Mouse (Mus musculus) cerebellum, adult 18-20 months (tissue): Measurements from ENCODE around the gene Agps.
A peak's percentile ranks its signal among the peaks of the same experiment; 100 is the strongest.

Experiments
- DNase-seq, 2 experiments: peaks; one replicate each; pipeline ENCODE4 v3.0.0; 2021

Gene Agps

DNA sequence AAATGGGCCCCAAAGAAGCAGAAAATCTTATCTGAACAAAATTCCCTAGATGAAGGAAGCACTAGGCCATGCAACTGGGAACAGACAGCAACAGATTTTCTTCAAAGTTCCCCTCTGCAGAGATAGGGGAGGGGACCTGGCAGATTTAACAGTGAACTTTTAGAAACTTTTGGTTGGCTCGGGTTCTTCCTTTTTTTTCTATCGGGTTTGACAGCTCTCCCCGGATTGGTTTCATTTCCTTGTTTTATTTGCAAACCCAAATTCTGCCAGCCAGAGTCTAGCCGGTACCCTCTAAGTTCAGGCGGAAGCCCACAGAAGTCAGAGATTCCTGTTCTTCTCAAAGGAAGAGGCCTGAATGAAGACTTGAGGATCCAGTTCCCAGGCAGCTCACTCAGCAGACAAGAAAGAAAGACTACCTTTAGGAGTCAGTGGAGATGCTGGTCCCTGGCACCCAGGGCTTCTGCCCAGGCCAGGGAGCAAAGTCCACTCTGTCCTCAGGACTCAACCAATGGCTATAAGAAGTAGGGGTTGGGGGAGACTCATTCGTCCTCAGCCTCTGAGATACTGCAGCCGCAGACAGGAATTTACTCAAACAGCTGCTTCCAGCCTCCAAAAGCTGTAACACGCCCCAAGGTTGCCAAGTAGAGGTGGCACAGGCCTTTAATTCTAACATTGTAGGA is 2.9 kb upstream of the Agps start:
- no peak for DNase-seq

DNA sequence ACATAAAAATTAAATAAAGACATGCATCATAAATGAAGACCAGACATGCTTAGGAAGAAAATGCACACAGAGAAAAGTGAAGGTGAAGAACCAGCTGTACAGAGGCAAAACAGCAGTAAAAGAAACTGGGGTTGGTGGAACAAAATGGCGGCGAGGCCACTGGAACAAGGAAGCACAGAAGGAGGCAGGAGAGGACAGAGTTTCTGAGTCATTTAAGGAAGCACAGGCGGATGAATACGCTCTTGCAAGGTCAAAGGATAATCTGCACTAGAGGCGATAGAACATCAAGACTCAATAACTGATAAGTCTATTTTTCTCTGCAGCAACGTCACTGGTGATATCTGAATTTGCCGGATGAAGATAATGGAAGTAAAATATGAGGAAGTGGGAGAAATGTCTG is 1.7 kb upstream of the Agps start:
- DNase-seq, result no peak

GRCm38 (mm10) chr2:75832781-75833180 is 804 bp downstream of the Agps start:
- no peak for DNase-seq

DNA sequence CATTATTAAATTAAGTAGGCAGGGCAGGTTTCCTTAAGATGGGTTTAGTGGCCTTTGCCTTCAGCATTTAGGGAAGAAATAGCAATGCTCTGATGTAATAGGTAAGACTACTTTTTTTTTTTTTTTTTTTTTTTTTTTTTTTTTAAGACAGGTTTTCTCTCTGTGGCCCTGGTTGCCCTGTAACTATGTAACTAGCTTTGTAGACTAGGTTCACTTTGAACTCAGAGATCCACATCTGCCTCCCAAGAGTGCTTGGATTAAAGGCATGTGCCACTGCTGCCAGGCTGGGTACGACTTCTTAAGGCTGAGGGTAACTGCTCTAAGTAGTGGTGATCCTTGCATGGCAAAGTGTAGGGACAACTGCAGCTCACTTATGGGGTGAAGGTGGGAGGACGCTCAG is 2.5 kb downstream of the Agps start:
- no peak for DNase-seq

GRCm38 (mm10) chr2:75842302-75842701 is 10.3 kb downstream of the Agps start:
- DNase-seq, result no peak

GRCm38 (mm10) chr2:75847708-75848107 is 15.7 kb downstream of the Agps start:
- DNase-seq, result no peak

GRCm38 (mm10) chr2:75852483-75852882 is 20.5 kb downstream of the Agps start:
- no peak for DNase-seq

- DNase-seq, result no peak
Measured at GRCm38 (mm10) chr2:75854136-75854535, 22.2 kb downstream of the Agps start.

- DNase-seq, result no peak
Measured at GRCm38 (mm10) chr2:75861115-75861514, 29.1 kb downstream of the Agps start.

DNA sequence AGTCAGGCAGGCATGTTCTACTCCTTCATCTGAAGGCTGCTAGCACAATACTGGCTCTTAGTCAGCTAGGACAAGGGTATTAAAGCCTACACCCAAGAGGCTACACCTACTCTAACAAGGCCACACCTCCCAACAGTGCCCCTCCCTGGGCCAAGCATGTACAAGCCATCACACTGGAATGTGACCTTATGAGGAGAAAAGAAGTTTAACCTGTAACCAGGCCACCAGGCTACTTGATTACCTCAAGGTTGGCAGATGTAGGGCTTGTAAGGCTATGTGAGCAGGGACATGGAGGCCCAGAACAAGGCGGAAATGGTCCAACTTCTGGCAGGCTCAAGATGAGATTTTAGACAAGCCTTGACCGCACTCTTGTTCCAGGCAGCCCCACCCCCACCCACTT is 37.6 kb downstream of the Agps start:
- no peak for DNase-seq

- no peak for DNase-seq
Measured at GRCm38 (mm10) chr2:75874008-75874559, 42.1 kb downstream of the Agps start.

DNA sequence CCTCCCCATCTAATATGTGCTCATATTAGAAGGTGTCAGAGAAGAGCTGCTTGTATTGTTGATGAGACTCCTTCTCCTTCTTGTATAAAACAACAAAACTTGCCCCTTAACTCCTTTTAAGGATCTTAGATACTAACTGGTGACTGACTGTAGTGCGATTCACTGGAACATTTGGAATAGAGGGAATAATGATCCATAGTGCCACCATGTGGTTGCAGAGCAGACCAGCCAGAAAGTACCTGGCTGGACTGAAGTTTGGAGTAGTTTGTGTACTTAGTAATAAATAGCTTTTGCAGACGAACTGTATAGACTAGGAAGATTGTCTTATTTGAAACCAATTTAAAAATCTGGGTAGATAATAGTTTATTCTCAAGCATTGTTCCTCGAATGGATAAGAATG is 47.8 kb downstream of the Agps start:
- peak in 1 of 2 experiments; percentile 4 for DNase-seq

- DNase-seq, result peak; percentile 58 to 69
Measured at GRCm38 (mm10) chr2:75883543-75883942, 51.6 kb downstream of the Agps start.

- no peak for DNase-seq
Measured at GRCm38 (mm10) chr2:75891981-75892380, 60.0 kb downstream of the Agps start.

DNA sequence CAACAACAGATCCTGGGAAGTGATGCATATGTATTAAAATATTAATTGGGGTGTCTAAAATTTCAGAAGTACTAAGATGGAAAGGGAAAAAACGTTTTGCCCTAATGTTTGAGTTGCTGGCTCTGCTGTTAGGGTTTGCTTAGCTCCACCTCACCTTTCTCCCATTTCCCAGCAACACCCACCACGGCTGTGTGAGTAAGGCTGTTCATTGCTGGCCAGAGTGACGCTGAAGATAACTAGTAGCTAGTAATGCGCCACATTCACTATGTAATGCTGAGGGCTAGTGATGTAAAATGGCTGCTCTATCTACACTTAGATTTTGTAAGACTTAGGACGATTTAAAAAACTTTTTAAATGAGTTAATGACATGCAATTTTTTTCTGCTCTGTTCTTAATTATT is 63.7 kb downstream of the Agps start:
- DNase-seq, result no peak

DNA sequence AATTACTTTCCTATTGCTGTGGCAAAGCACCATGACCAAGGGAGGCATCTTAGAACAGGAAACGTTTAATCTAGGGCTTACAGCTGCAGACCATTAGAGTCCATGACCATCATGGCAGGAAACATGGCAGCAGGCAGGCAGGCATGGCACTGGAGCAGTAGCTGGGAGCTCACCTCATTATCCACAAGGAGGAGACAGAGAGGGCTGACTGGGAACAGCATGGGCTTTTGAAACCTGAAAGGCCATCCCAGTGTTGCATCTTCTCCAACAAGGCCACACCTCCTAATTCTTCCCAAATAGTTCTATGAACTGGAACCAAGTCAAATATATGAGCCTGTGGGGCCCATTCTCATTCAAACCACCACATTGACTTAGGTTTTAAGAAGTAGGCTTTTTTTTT is 68.3 kb downstream of the Agps start:
- no peak for DNase-seq

GRCm38 (mm10) chr2:75901869-75902268 is 69.9 kb downstream of the Agps start:
- DNase-seq, result no peak

DNA sequence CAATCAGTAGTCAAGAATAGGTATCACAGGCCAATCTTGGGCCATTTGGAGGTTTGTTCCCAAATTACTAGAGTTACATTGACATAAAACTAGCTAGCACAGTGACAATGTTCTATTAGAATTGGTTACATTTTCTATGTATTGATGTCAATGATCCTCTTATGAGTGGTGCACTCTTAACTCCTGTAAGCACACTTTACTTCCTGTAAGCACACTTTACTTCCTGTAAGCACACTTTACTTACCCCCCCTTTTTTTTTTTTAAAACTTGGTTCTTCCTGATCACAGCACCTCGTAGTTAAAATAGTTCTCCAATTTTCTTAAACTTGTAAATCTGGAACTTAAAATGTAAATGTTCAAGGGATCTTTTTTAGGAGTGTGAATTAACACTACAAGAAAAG is 75.2 kb downstream of the Agps start:
- DNase-seq, result no peak

DNA sequence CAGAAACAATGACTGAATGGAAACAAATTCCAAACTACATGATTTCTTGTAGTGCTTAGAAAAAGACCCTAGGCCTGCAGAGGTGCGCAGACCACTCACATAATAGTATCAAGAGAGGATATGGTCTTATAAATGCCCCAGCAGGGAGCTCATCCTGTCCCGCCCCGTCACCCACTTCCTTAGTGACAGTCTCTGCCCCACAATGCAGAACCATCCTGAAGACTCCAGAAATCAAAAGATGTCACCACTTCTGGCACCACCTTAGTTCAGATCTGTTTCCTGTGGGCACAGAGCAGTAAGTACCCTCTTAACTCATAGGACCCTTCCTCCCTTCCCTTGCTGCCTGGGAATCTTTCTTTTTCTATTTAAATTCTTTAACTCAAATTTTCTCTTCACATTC is 83.1 kb downstream of the Agps start:
- DNase-seq, result no peak

- no peak for DNase-seq
Measured at GRCm38 (mm10) chr2:75923807-75924340, 91.9 kb downstream of the Agps start.

DNA sequence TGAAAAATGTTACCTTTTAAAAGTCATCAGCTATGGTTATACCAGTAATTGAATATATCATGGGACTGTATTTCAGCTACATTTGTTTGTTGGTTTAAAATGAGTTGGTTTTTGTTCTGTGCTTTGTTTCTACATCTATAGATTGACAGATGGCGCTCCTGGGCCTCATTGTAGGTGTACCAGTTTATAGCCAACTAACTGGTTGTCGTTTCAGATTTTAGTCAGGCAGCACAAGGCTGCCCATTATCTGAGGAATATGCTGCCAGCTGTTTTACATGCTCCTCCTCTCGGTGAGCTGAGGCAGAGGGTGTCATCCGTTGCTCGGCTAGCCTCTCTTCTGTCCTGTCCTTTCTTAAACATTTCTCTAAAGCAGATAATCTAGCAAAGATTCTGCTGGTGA is 94.1 kb downstream of the Agps start:
- no peak for DNase-seq

DNA sequence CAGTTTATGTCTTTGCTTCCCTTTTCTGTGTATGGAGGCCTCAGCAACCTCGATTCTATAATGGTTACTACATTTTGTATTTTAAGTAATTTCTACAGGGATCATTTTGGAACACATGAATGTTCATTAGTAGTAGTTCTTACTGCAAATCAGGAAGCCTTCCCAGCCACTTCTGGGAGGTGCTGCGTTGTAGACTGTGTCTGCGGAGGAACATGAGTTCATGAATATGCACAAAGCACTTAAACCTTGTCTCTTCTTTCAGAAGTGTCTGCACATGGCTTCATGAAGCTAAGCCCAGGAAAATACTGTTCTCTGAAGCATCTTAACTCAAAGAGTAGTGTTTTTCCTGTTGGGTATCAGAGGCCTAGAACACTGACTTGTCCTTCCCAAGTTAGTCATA is 96.0 kb downstream of the Agps start:
- no peak for DNase-seq

- peak; percentile 47 to 65 for DNase-seq
Measured at GRCm38 (mm10) chr2:75929141-75929540, 97.2 kb downstream of the Agps start.

DNA sequence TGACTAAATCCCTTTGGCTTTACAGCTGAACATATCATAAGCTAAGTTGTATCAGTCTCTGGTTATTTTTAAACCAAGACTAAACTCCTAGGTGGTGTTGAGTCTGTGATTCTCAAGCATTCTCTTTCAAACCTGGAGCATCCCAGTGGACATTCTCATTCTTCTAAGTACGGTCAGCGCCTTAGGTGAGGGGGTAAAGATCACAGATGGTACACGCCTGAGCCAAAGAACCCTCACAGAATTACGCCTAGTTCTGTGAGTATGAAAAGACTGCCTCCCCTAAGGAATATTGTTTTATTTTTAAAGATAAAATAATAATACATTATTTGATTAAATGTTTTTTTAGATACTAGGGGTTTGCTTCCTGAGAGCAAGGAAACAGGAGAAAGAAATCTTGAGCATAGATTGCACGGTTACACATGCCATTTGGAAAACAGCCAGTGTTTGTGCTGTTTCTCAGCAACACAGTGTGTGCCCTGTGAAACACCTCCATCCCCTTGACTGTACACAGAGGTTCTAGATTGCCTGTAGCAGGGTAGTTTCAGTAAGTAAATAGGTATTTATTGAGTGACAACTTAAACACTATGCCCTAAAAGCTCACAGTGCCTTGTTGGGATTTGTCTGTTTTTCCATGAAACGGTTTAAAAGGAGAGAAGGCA is 97.9 kb downstream of the Agps start:
- DNase-seq, result peak in 1 of 2 experiments; percentile 15
